Mouse (Mus musculus) left cerebral cortex, postnatal 36 days (tissue): ENCODE data around the gene Efna1. TPM values are rescaled to one million over a fixed set of nuclear protein-coding genes. Genes with fewer than 3 reads are reported as not detected.

Experiments
- DNase-seq, 2 experiments: peaks; one replicate each; pipeline ENCODE4 v3.0.0; 2021 to 2022; ENCODE audit warnings: low spot score in 2 of 2, mixed read lengths in 1 of 2
- intact Hi-C: fragments of 180-260 bp; cut with DNase I; formaldehyde crosslinking; loops from one replicate; pipeline ENCODE4 v1.15.1; 2025
- total RNA-seq, 2 experiments: library from RNA; stranded (reverse); gene quantifications; 2 replicates each; pipeline ENCODE4 v1.2.3; 2021

The Efna1 gene
- total RNA-seq, 2 experiments from 2014 or later = 4.2 to 7.4 TPM

- intact Hi-C loops = no loop called here
- no peak for DNase-seq
Measured at GRCm38 (mm10) chr3:89285526-89285925, 4.6 kb upstream of the Efna1 start.

- no peak for DNase-seq
- intact Hi-C loops = no loop called here
Measured at GRCm38 (mm10) chr3:89284261-89284660, 3.3 kb upstream of the Efna1 start.

- DNase-seq = no peak
Measured at GRCm38 (mm10) chr3:89282291-89282643, 1.3 kb upstream of the Efna1 start.

GRCm38 (mm10) chr3:89281579-89282290 is 793 bp upstream of the Efna1 start:
- intact Hi-C loops = loop anchor here (1.0 to 2.0 kb wide), 2 partner anchors 13 to 31 kb away; no protein-coding TSS in a partner anchor
- peak; percentile 81 for DNase-seq

More at GRCm38 (mm10) chr3:89282291-89282643, 1.3 kb upstream of the Efna1 start:
- intact Hi-C loops = loop anchor here (1.0 to 2.0 kb wide), 2 partner anchors 13 to 32 kb away; no protein-coding TSS in a partner anchor

GRCm38 (mm10) chr3:89280050-89280605 is 814 bp downstream of the Efna1 start:
- intact Hi-C loops = no loop called here
- DNase-seq = no peak

GRCm38 (mm10) chr3:89279153-89279890 is 1.6 kb downstream of the Efna1 start:
- peak; percentile 81 to 82 for DNase-seq
- intact Hi-C loops = no loop called here

- intact Hi-C loops = no loop called here
Measured at GRCm38 (mm10) chr3:89278643-89279042, 2.3 kb downstream of the Efna1 start.

GRCm38 (mm10) chr3:89278107-89278506 is 2.8 kb downstream of the Efna1 start:
- intact Hi-C loops = no loop called here
- DNase-seq = no peak

More at GRCm38 (mm10) chr3:89278643-89279042, 2.3 kb downstream of the Efna1 start:
- DNase-seq = no peak

- DNase-seq = peak in 1 of 2 experiments; percentile 64
- intact Hi-C loops = no loop called here
Measured at GRCm38 (mm10) chr3:89277281-89278021, 3.5 kb downstream of the Efna1 start.

GRCm38 (mm10) chr3:89276061-89276460 is 4.9 kb downstream of the Efna1 start:
- intact Hi-C loops = no loop called here

GRCm38 (mm10) chr3:89271760-89272159 is 9.2 kb downstream of the Efna1 start:
- DNase-seq = no peak
- intact Hi-C loops = no loop called here

More at GRCm38 (mm10) chr3:89276061-89276460, 4.9 kb downstream of the Efna1 start:
- DNase-seq = no peak

GRCm38 (mm10) chr3:89270891-89271290 is 10.1 kb downstream of the Efna1 start:
- intact Hi-C loops = no loop called here
- DNase-seq = peak; percentile 67 to 81

GRCm38 (mm10) chr3:89270051-89270755 is 10.7 kb downstream of the Efna1 start, which contains the start of gene Slc50a1:
Gene Slc50a1 (minus strand): TSS chr3:89270570.
- DNase-seq = peak; percentile 85 to 86
- intact Hi-C loops = no loop called here

GRCm38 (mm10) chr3:89268916-89269315 is 12.0 kb downstream of the Efna1 start:
- no peak for DNase-seq
- intact Hi-C loops = loop anchor here (2.0 kb wide), 1 partner anchor 14 kb away; no protein-coding TSS in a partner anchor

GRCm38 (mm10) chr3:89266439-89266893 is 14.5 kb downstream of the Efna1 start:
- intact Hi-C loops = no loop called here

GRCm38 (mm10) chr3:89262417-89262816 is 18.5 kb downstream of the Efna1 start:
- DNase-seq = no peak
- intact Hi-C loops = no loop called here

More at GRCm38 (mm10) chr3:89266439-89266893, 14.5 kb downstream of the Efna1 start:
- DNase-seq = peak; percentile 78 to 84

- intact Hi-C loops = no loop called here
- DNase-seq = no peak
Measured at GRCm38 (mm10) chr3:89260211-89260610, 20.7 kb downstream of the Efna1 start.

- DNase-seq = no peak
- intact Hi-C loops = no loop called here
Measured at GRCm38 (mm10) chr3:89259076-89259475, 21.9 kb downstream of the Efna1 start, which contains the start of gene Dpm3. Gene Dpm3 (plus strand): TSS chr3:89259358.

GRCm38 (mm10) chr3:89256177-89256576 is 24.8 kb downstream of the Efna1 start:
- intact Hi-C loops = no loop called here
- no peak for DNase-seq
